Mouse (Mus musculus) E14TG2a.4 (cell line): ENCODE data around the gene Rbpj.

Source experiments
- CTCF ChIP-seq: conservative IDR thresholded peaks from 2 replicates; pipeline ENCODE4 v1.5.1; 2014; ENCODE audit warnings: low read length
- POU5F1 ChIP-seq: IDR thresholded peaks from 2 replicates; pipeline ENCODE4 v1.6.1; 2014; ENCODE audit warnings: low read length, borderline replicate concordance

- TF ChIP-seq CTCF: no peak
- TF ChIP-seq POU5F1: no peak
Measured at GRCm38 (mm10) chr5:53607230-53607996, 141.5 kb downstream of the Rbpj start.
